Mouse (Mus musculus) lung, postnatal 25 days (tissue): ENCODE measurements around the gene Ndufv3.

ENCODE experiments used
- DNase-seq: peaks from one replicate; pipeline ENCODE4 v3.0.0; 2022; ENCODE audit warnings: low spot score

Gene Ndufv3

DNA sequence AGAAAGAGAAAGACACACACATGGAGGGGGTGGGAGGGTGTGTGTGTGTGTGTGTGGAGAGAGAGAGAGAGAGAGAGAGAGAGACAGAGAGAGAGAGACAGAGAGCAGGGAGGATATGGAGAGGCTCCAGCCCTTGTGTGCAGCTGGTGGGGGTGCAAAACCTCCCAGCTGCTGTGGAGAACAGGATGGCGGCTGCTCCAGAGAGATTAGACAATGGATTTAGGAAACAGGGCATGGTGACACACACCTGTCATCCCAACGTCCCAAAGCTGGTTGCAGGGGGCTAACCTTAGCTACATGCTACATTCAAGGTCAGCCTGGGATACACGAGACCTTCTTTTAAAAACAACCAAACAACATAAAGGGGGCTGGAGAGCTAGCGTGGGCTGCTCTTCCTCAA is 36.3 kb downstream of the Ndufv3 start:
- no peak for DNase-seq

DNA sequence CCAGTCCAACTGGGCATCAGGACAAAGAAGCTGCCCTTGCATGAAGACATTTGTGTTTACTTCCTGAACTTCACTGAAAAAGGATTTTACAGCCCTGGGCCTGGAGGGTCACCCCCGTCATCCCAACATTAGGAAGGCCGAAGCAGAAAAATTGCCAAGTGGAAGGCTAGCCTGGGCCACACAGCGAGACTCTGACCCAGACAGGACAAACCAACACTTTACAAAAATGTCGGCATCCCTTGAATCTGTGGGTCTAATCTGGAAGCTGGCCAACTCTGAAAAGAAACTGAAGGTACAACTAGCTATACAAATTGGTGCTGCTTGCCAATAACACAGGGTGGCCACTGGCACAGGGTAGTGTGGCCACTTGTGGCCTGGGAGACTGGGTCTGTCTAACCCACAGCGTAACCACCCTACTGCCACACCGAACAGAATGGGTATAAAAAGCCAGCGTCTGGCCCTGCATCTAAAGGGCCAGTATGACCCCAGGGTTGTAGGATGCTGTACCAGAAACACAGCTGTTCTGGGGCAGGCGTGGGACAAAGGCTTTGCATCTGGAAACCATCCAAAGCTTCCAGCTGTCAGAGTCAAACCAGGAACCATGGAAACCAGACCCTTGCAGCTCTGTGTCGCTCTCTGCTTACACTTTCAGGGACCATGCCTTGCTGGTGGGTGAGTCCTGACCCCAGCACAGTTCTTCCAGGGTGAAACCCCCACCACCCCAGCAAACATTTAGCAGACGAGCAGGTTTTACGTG is 37.4 kb downstream of the Ndufv3 start:
- DNase-seq = no peak

DNA sequence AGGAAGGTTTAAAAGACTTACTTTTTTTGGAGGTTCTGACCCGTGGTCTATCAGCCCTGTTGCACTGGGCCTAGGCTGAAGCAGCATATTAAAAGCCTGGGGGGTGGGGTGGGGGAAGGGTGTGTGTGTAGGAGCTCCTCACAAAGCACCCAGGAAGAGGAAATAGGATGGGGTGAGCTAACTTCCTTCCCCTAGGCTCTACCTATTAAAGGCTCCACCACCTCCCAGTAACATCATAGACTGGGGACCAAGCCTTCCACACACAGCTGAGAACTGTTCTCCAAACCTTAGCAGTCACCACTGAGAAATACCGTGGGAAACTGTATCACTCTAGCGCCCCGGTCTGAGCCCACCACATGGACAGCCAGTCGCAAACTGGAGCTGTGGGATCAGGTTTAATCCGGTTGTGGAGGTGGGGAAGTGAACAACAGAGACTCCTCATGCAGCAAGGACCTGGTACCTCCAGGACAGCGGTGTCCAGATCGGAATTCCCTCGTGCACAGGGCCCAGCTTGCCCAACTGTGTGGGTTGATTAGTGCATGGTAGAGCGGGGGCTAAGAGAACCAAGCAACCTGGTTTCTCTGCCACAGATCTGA is 38.1 kb downstream of the Ndufv3 start:
- no peak for DNase-seq

DNA sequence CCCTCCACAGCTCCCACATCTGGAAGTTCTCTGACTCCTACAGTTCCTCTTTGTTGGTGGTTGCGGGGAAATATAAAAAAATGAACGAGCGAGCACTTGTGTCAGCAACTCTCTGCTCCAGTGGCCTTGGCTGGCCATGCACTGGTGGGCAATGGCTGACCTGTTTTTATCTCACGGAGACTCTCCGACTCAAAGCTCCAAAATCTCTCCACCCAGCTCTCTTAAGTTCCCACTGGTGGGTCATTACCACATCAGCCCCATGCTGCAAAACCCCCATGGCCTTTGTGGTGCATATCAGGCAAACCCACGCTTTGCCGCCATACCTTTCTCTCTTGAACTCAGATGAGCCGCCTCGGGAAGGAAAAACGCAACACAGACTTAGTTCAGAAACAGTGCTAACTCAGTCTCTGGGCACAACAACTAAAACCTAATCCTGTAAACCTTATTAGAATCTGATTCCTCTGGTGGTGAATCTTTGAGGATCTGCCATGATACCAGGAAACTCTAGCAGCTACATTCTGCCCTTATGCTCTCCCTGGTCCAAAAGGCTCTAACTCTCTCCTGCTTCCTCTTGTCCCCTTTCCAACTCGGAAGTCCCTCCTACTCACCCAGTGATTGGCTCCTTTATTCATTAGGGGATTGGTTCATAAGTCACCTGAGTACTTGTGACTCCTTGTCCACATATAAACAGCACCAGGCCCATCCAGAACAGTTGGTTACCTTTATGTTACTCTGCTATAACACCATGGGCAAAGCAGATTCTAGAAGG is 39.3 kb downstream of the Ndufv3 start:
- no peak for DNase-seq

DNA sequence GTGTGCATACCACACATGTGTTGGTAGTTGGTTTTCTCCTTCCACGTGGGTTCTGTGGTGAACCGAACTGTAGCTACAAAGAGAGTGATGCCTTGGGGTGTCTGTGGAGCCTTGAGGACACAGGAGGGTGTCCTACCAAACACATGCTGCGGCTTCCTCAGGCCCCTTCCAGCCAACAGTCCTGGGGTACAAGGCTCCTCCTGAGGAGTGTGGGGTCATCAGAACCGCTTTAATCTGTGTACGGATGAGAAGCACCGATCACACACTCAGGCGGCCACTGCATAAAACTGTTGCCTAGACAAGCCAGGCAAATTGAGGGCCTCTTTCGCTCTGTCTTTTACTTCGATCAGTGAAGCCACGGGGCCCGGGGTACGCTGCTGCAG is 43.7 kb downstream of the Ndufv3 start:
- peak; percentile 23 for DNase-seq

DNA sequence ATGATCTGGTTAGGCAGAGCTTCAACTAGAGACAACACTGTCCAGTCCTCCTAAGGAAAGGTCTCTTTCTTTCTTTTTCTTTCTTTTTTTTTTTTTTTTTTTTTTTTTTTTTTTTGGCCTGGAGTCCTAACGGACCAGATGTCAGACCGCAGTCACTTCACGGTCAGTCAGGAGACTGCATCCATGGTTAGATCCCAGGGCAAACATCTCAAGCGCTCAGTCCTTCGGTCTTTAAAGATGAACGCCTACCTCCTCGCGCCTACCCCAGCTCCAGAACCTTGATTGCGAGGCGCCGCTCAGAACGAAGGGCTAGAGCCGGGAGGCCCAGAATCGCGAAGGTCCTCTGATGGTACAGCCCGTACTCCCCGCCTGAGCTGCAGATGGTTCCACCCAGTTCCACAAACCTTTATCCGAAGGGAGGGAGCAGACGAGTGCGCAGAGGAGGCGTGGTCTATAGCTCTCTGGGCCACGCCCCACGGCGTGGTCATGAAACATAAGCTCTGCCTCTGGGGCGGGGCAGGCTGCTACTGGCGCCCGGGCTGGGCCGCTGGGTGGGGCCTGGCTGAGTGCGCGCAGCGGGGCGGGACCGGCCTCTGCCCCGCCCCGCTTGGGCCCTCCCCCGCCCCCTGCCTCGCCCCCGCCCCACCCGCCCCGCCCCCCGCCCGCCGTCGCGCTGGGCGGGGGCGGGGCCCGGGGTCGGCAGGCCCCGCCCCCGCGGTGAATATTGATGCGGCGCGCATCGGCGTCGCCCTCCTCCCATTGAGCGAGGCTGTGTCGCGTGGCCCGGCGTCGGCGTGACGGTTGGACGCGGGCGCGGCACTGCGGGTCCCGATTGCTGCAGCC is 44.3 kb downstream of the Ndufv3 start, which contains the start of gene Pknox1:
Gene Pknox1, plus strand, starts transcription at position 720 of the 843 bp plus-strand sequence.
- peak; percentile 99 for DNase-seq

DNA sequence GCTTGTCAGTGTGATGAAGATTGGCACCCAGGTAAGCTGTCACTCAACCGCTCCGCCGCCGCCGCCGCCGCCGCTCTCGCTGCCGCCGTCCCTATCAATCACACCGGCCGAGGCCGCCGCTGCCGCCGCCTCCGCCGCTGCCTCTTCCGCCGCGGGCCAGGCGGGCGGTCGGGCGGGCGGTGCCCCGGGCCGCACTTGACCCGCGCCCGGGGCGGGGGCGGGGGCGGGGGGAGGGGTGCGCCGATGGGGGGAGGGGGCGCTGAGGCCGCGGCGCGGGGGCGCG is 44.9 kb downstream of the Ndufv3 start:
- no peak for DNase-seq

DNA sequence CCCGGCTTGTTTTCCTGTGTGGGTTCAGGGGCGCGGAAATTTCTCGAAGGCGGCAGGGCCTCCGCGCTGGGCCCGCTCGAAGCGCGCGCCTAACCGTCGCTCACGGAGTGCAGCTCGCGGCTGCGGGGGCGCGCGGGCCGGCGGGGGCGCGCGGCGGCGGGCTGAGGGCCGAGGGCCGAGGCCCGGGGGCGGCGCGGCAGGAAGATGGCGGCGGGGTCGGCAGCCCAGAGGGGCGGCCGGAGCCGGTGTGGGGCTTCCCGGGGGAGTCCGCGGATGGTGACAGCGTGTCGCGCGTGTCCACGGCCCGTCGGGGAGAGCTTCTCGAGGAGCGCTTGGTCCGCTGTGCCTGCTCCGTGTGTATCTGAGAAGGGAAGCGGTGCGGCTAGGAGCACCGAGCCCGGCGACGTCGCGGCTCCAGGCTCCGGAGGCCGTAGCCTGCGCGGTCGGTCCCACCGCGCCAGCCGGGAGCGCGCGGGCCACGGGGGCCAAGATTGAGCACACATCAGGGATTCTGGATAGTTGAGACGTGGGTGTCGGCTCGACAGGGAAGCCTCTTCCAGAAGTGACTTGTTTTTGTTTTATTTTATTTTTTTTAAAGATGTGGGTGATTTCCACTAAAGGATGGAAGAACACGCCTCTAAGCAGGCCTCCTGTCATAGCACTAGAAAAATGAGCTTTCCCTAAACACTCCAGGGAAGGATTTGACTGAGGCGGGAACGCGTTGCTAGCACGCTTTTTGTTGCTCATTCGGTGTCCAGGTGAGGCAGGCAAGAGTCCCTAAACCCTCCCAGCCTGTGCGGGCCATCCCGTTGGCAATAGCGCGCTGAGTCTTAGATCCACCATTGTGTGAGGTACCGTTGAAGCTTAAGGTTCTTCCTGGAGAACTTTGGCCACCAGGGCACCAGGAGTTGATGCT is 45.5 kb downstream of the Ndufv3 start:
- peak; percentile 55 for DNase-seq

DNA sequence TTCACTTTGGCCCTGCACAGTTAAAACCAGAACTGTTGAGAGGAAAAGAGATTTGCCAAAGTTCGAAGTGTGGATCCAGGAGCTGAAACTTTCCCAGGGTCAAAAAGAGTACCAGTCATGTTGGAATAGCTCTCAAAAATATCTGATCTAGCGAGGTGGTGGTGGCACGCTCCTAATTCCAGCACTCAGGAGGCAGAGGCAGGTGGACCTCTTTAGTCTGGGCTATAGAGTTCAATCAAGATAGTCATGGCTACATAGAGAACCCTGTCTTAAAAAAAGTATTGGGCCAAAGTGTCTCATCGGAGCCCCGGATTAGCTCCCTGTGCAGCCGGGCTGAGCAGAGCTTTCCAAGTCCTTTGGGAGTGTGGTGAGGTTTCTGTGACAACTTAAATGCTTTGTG is 46.4 kb downstream of the Ndufv3 start:
- DNase-seq = no peak

DNA sequence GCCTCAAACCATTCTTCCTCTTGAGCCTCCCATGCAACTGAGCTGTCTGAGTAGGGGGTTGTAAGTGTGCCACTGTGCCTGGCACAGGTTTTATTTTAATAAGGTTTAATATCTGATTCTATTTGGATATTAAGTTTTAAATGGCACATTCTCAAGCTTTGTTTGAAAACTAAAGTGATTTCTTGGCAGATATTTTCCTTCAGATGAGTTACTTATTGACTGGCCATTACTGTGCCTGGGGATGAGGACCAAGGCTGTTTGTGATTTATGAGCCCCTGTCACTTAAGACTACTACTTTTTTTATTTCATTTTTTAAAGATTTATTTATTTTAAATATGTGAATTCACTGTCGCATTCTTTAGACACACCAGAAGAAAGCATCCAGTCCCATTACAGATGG is 49.8 kb downstream of the Ndufv3 start:
- DNase-seq = no peak

DNA sequence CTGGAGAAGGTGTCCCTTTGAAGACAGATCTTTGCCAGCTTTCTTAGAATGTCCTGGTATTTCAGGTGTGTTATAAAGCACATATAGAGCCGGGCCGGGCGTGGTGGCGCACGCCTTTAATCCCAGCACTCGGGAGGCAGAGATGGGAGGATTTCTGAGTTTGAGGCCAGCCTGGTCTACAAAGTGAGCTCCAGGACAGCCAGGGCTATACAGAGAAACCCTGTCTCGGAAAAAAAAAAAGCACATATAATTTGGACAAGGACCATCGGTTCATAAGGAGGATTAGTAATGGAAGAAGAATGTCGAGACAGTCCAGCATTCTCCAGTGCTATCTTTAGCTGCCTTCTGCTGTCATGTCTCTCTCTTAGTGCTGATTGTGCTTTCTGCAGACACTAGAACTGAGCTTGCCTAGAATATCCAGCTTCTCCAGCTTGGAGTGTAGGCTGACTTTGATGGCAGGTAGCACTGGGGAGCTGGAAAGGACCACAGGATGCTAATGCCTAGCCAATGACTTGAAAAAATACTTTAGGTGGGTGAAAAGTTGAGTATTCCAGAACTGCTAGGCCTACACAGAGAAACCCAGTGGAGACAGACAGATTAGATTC is 50.5 kb downstream of the Ndufv3 start:
- no peak for DNase-seq

DNA sequence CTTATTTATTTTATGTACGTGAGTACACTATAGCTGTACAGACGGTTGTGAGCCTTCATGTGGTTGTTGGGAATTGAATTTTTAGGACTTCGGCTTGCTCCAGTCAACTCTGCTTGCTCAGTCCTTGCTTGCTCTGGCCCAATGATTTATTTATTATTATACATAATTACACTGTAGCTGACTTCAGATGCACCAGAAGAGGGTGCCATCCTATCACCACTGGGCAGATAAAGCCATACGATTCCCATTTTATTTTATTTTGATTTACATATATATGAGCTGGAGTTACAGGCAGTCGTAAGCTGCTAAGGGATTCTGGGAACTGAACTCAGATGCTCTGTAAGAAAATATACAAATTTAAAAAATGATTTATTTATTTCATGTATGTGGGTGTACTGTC is 51.8 kb downstream of the Ndufv3 start:
- no peak for DNase-seq

DNA sequence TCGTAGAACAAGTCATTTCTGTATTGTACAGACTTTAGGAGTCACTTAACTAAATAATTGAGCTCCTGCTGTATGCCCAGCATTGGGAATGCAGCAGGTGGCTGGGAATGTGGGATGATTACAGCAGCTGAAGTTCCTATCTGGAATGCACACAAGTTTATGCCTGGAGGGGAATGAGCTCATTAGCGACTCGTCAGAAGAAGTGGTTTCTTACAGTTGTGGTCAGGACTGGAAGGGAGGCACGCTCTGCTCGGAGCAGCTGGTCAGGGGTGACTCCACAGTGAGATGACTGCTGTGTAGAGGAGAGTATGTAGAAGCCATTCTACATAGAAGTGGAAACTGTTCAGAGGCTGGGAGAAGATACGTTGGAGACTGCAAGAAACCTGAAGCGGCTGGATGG is 54.7 kb downstream of the Ndufv3 start:
- DNase-seq = no peak

DNA sequence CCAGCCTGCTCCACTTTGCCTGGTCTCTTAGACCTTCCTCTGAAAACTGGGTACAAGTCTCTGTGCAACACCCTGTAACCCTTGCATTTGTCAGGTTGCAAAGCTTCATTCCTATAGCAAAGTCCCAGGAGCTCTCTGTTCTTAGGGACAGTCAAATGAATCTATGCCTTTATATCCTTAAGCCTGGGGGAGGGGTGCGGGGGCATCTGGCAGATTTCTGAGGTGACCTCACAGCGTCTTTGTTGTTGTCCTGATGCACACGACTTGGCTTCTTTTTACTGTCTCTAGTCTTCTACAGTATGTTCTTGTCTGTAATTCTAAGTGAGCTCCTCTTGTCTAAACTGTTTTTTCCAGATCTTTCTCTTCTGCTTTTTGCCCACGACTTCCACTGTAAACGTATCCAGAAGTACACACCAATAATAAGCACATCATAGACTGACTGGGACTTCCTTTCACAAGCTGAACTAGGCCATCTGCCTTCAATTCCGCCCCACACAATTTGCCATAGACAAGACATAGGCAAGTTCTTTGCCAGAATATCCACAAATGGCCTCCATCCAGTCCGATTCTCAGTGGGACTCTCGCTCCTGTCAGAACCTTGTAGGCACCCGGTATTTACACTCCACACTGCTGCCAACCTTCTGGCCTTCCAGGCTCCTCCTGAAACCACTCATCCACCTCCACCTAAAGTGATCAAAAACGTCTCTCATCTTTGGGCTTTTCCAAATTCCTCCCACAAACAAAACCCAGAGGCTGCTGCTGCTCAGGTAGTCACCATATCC is 56.7 kb downstream of the Ndufv3 start:
- no peak for DNase-seq

DNA sequence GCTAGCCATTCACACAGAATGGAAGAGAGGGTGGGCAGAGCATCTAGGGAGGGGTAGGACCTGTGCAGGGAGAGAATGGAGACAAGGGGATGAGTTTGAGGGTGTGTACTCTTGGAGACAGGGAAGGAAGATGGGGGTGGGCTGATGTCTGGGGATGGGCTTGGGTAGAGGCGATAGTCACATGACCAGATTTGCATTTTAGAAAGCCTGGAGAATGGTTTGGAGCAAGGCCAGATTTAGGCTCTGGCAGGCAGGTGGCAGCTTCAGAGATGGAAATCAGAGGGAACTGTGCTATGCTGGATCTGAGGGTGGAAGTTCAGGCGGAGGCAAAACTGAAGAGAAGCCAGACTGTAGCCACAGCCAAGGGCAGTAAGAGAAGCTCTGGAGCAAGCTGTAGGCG is 60.4 kb downstream of the Ndufv3 start:
- DNase-seq = no peak
